Mouse (Mus musculus) lung, embryonic 14.5 days (tissue): ENCODE measurements around the gene Btn2a2. TPM values are rescaled to one million over a fixed set of nuclear protein-coding genes. Genes with fewer than 3 reads are reported as not detected.
A peak's percentile ranks its signal among the peaks of the same experiment; 100 is the strongest.

Source experiments
- ATAC-seq: fragments of 200-750 bp; cut with Nextera tagmentation; 2 replicates; pipeline ENCODE4 v1.8.0; 2017; ENCODE audit warnings: mild to moderate bottlenecking, moderate TSS enrichment, moderate library complexity; ENCODE audit not compliant: insufficient read depth
- DNase-seq: peaks from one replicate; pipeline ENCODE4 v3.0.0-alpha.2; 2015
- H3K27ac ChIP-seq: fragments of 300-500 bp; sonication (generic); 2 replicates; pipeline ENCODE4 v1.5.1; 2014; ENCODE audit warnings: low read depth, mild to moderate bottlenecking, moderate library complexity
- H3K27me3 ChIP-seq: fragments of 300-500 bp; sonication (generic); 2 replicates; pipeline ENCODE4 v1.6.1; 2014; ENCODE audit warnings: low read length, control low read depth; ENCODE audit not compliant: insufficient read depth
- H3K36me3 ChIP-seq: fragments of 300-500 bp; sonication (generic); 2 replicates; pipeline ENCODE4 v1.6.1; 2014; ENCODE audit warnings: control low read depth; ENCODE audit not compliant: insufficient read depth
- H3K4me1 ChIP-seq: fragments of 300-500 bp; sonication (generic); 2 replicates; pipeline ENCODE4 v1.6.1; 2014; ENCODE audit warnings: antibody characterized with exemption, control low read depth; ENCODE audit not compliant: insufficient read depth
- H3K4me2 ChIP-seq: fragments of 300-500 bp; sonication (generic); 2 replicates; pipeline ENCODE4 v1.6.1; 2014; ENCODE audit warnings: mild to moderate bottlenecking
- H3K4me3 ChIP-seq: fragments of 300-500 bp; sonication (generic); 2 replicates; pipeline ENCODE4 v1.5.1; 2014; ENCODE audit warnings: low read depth, low read length
- H3K9ac ChIP-seq: fragments of 300-500 bp; sonication (generic); 2 replicates; pipeline ENCODE4 v1.6.1; 2014
- H3K9me3 ChIP-seq: fragments of 300-500 bp; sonication (generic); 2 replicates; pipeline ENCODE4 v1.6.1; 2016; ENCODE audit warnings: low read depth, low read length, control low read depth
- CTCF ChIP-seq: IDR thresholded peaks from 2 replicates; pipeline ENCODE4 v1.5.1; 2016; ENCODE audit warnings: antibody characterized with exemption, low read depth
- WGBS: fragments of 180-500 bp; shearing (Covaris S2); extraction: QIAGEN DNeasy Blood & Tissue Kit; methylation state at CpG from one replicate; pipeline ENCODE4 v1.1.7; 2014; 5-methylcytosine and 5-hydroxymethylcytosine counted together
- polyA plus RNA-seq: library from polyadenylated mRNA; unstranded; fragments of >200 nt; fragmentation: Nextera tagmentation; extraction: Ambion mirVana; gene quantifications from 2 replicates; pipeline ENCODE4 v1.2.1, GENCODE M21; 2014

Gene Btn2a2
- polyA plus RNA-seq, 1 experiment from 2014 or later, result 0.63 TPM

GRCm38 (mm10) chr13:23445561-23446320 is 42.9 kb downstream of the Btn2a2 start:
- Histone ChIP-seq H3K4me1 (peaks cover 3% of the 10 kb centered on the region; the same call in 1 of the 2 replicates), H3K27ac (peak overlapping the region; percentile 98), H3K9ac (peak overlapping the region; percentile 75), H3K4me2 (peak overlapping the region; percentile 77), H3K9me3 (no peaks in the 10 kb centered on the region), H3K4me3 (peak overlapping the region; percentile 57), H3K36me3 (no peaks in the 10 kb centered on the region), H3K27me3 (no peaks in the 10 kb centered on the region)
- WGBS, result under 1% methylated on average over 55 of the region's 55 CpGs
- ATAC-seq (peak; percentile 93), DNase-seq (peak; percentile 99)
- TF ChIP-seq CTCF, result no peak

- peak overlapping the region; percentile 75 for H3K9ac ChIP-seq
Measured at GRCm38 (mm10) chr13:23445156-23445555, 43.5 kb downstream of the Btn2a2 start.

GRCm38 (mm10) chr13:23444451-23444850 is 44.2 kb downstream of the Btn2a2 start:
- peak overlapping the region; percentile 77 for H3K4me2 ChIP-seq
- WGBS, result 51% methylated on average over 5 of the region's 5 CpGs
- DNase-seq (no peak), ATAC-seq (no peak)
- H3K9ac ChIP-seq, result 0 out of 2 replicates have a peak overlapping the region, but pooled peaks have one; percentile 75
- H3K36me3 ChIP-seq, result no peaks in the 10 kb centered on the region
- no peaks in the 10 kb centered on the region for H3K9me3 ChIP-seq
- peak overlapping the region; percentile 57 for H3K4me3 ChIP-seq
- TF ChIP-seq CTCF, result no peak
- no peaks in the 10 kb centered on the region for H3K27me3 ChIP-seq
- peak overlapping the region; percentile 98; the same call in 1 of the 2 replicates for H3K27ac ChIP-seq
- H3K4me1 ChIP-seq, result peaks cover 3% of the 10 kb centered on the region; the same call in 1 of the 2 replicates

More at GRCm38 (mm10) chr13:23445156-23445555, 43.5 kb downstream of the Btn2a2 start:
- Histone ChIP-seq H3K27me3 (no peaks in the 10 kb centered on the region), H3K4me2 (peak overlapping the region; percentile 77), H3K4me1 (peaks cover 3% of the 10 kb centered on the region; the same call in 1 of the 2 replicates), H3K9me3 (no peaks in the 10 kb centered on the region), H3K36me3 (no peaks in the 10 kb centered on the region), H3K27ac (peak overlapping the region; percentile 98), H3K4me3 (peak overlapping the region; percentile 57)
- DNase-seq, result no peak
- no peak for ATAC-seq
- 2% methylated on average over 10 of the region's 10 CpGs for WGBS
- no peak for TF ChIP-seq CTCF

- 63% methylated on average over 10 of the region's 10 CpGs for WGBS
- Histone ChIP-seq H3K4me2 (no peak overlapping the region; the same call in 1 of the 2 replicates), H3K27me3 (no peaks in the 10 kb centered on the region), H3K9me3 (no peaks in the 10 kb centered on the region), H3K36me3 (no peaks in the 10 kb centered on the region), H3K4me1 (peaks cover 3% of the 10 kb centered on the region; the same call in 1 of the 2 replicates), H3K9ac (no peak overlapping the region), H3K27ac (no peak overlapping the region), H3K4me3 (no peak overlapping the region)
- no peak for ATAC-seq
- no peak for DNase-seq
- no peak for TF ChIP-seq CTCF
Measured at GRCm38 (mm10) chr13:23439901-23440300, 48.8 kb downstream of the Btn2a2 start.

GRCm38 (mm10) chr13:23438521-23438920 is 50.1 kb downstream of the Btn2a2 start:
- ATAC-seq (peak; percentile 64; the same call in 1 of the 2 replicates), DNase-seq (peak; percentile 88)
- Histone ChIP-seq H3K36me3 (no peaks in the 10 kb centered on the region), H3K27ac (peak overlapping the region; percentile 61), H3K27me3 (no peaks in the 10 kb centered on the region), H3K9ac (peak overlapping the region; percentile 46), H3K9me3 (no peaks in the 10 kb centered on the region), H3K4me2 (peak overlapping the region; percentile 61), H3K4me3 (peak overlapping the region; percentile 55), H3K4me1 (0 out of 2 replicates have a peak, but pooled peaks cover 3% of the 10 kb centered on the region)
- WGBS, result under 1% methylated on average over 7 of the region's 7 CpGs
- no peak for TF ChIP-seq CTCF

- DNase-seq, result peak; percentile 96
- Histone ChIP-seq H3K4me2 (peak overlapping the region; percentile 61), H3K27me3 (no peaks in the 10 kb centered on the region), H3K4me1 (0 out of 2 replicates have a peak, but pooled peaks cover 3% of the 10 kb centered on the region), H3K4me3 (peak overlapping the region; percentile 55), H3K9me3 (no peaks in the 10 kb centered on the region), H3K36me3 (no peaks in the 10 kb centered on the region), H3K9ac (peak overlapping the region; percentile 56), H3K27ac (peak overlapping the region; percentile 68; the same call in 1 of the 2 replicates)
- ATAC-seq, result peak; percentile 91
- under 1% methylated on average over 17 of the region's 17 CpGs for WGBS
- no peak for TF ChIP-seq CTCF
Measured at GRCm38 (mm10) chr13:23437908-23438307, 50.7 kb downstream of the Btn2a2 start.
